Mouse (Mus musculus) lung, adult 2 months (tissue): Measurements from ENCODE around the gene Kri1. TPM values are rescaled to one million over a fixed set of nuclear protein-coding genes. Genes with fewer than 3 reads are reported as not detected.
"Not testable (repeated sequence)": the region's sequence is repeated elsewhere in the genome, so short reads cannot be mapped to it uniquely, and the experiment has no call there.

Experiments used
- DNase-seq: peaks from one replicate; pipeline ENCODE4 v3.0.0; 2022
- H3K4me1 ChIP-seq: fragments of 200-500 bp; 2 replicates; pipeline ENCODE4 v1.6.1; 2011; ENCODE audit warnings: low read length; ENCODE audit not compliant: control insufficient read depth, insufficient read depth
- H3K4me3 ChIP-seq: fragments of 200-500 bp; replicated peaks from 2 replicates; pipeline ENCODE3; 2011; ENCODE audit warnings: low read depth, mild to moderate bottlenecking, control low read depth, low read length; ENCODE audit errors: extremely low read depth
- CTCF ChIP-seq: fragments of 200-500 bp; IDR thresholded peaks from 2 replicates; pipeline ENCODE4 v1.5.1; 2011; ENCODE audit warnings: mild to moderate bottlenecking, low read length, control low read depth; ENCODE audit not compliant: insufficient read depth
- POLR2A ChIP-seq: fragments of 200-500 bp; IDR thresholded peaks from 2 replicates; pipeline ENCODE4 v1.6.1; 2011; ENCODE audit warnings: low read depth, mild to moderate bottlenecking, control low read depth, low read length, borderline replicate concordance; ENCODE audit errors: extremely low read depth
- WGBS: fragments of 180-500 bp; shearing (Covaris S2); methylation state at CpG from one replicate; pipeline ENCODE4 v1.1.7; 2018; 5-methylcytosine and 5-hydroxymethylcytosine counted together
- polyA plus RNA-seq: library from polyadenylated mRNA; depleted of rRNA; stranded (reverse); fragments of >200 nt; gene quantifications from 2 replicates; pipeline ENCODE4 v1.2.3, GENCODE M21; 2012; rRNA removed

Gene Kri1
- polyA plus RNA-seq, 1 experiment = 21.5 TPM

- WGBS = 23% methylated on average over 26 of the region's 26 CpGs
- DNase-seq = no peak
- TF ChIP-seq CTCF (no peak), POLR2A (no peak)
- H3K4me1 ChIP-seq = peaks cover 4% of the 10 kb centered on the region
- peak overlapping the region; percentile 43 for H3K4me3 ChIP-seq
Observed at GRCm38 (mm10) chr9:21224576-21225414, 63.0 kb downstream of the Kri1 start.

DNA sequence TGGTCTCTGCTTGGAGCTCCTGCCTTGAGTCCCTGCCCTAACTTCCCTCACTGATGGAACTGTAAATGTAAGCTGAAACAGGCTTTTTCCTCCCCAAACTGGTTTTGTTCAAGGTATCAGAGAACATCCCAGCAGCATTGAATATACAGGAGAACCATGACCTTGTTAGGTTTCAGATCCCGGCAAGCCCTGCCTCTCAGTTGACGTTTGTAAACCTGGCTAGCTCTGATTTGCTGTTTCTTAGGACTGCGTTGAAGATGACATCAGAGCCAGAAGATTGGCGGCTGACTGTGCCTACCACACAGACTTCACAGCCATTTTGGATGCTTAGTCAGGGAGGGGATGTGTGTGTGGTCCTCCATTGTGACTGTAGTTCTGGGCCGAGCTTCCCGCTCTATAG, 63.9 kb downstream of the Kri1 start:
- Histone ChIP-seq H3K4me3 (no peak overlapping the region), H3K4me1 (peaks cover 4% of the 10 kb centered on the region)
- 82% methylated on average over 6 of the region's 6 CpGs for WGBS
- no peak for DNase-seq
- no peak for TF ChIP-seq CTCF
- TF ChIP-seq POLR2A = no peak

- H3K4me3 ChIP-seq, DNase-seq, H3K4me1 ChIP-seq: not testable (repeated sequence)
- 90% methylated on average over 2 of the region's 2 CpGs for WGBS
Observed at GRCm38 (mm10) chr9:21223490-21223889, 64.3 kb downstream of the Kri1 start.

Other genes with a start within 250 kb of the Kri1 start
- not detected in 2 replicates for gene Zglp1, start 220.9 kb downstream of the Kri1 start, polyA plus RNA-seq
- gene Gm49373, start 214.9 kb downstream of the Kri1 start, polyA plus RNA-seq = 0.17 and 0.37 TPM in 2 replicates
- gene Fdx1l, start 214.4 kb downstream of the Kri1 start, polyA plus RNA-seq = 43.1 and 46.7 TPM in 2 replicates
- gene Gm38431, start 196.0 kb downstream of the Kri1 start, polyA plus RNA-seq = 3.0 and 9.7 TPM in 2 replicates
- gene Raver1, start 196.0 kb downstream of the Kri1 start, polyA plus RNA-seq = 61.9 and 63.4 TPM in 2 replicates
- gene Tyk2, start 156.7 kb downstream of the Kri1 start, polyA plus RNA-seq = 33.7 and 34.3 TPM in 2 replicates
- 49.3 and 65.5 TPM in 2 replicates for gene Cdc37, start 138.0 kb downstream of the Kri1 start, polyA plus RNA-seq
- 13.1 and 13.8 TPM in 2 replicates for gene Pde4a, start 122.3 kb downstream of the Kri1 start, polyA plus RNA-seq
- gene Keap1, start 48.6 kb downstream of the Kri1 start, polyA plus RNA-seq = 81.2 and 88.3 TPM in 2 replicates
- gene S1pr5, start 39.5 kb downstream of the Kri1 start, polyA plus RNA-seq = 9.7 and 11.3 TPM in 2 replicates
- 31.9 and 36.8 TPM in 2 replicates for gene Atg4d, start 22.7 kb downstream of the Kri1 start, polyA plus RNA-seq
- 33.5 and 34.7 TPM in 2 replicates for gene Cdkn2d, start 3.4 kb upstream of the Kri1 start, polyA plus RNA-seq
- 21.4 and 33.9 TPM in 2 replicates for gene Ap1m2, start 24.4 kb upstream of the Kri1 start, polyA plus RNA-seq
- 192 and 271 TPM in 2 replicates for gene Slc44a2, start 32.7 kb upstream of the Kri1 start, polyA plus RNA-seq
- 31.8 and 35.2 TPM in 2 replicates for gene Ilf3, start 79.9 kb upstream of the Kri1 start, polyA plus RNA-seq
- gene Qtrt1, start 123.9 kb upstream of the Kri1 start, polyA plus RNA-seq = 27.7 and 29.5 TPM in 2 replicates
- gene Dnm2, start 136.9 kb upstream of the Kri1 start, polyA plus RNA-seq = 174 and 207 TPM in 2 replicates
- 26.5 and 28.4 TPM in 2 replicates for gene Tmed1, start 222.3 kb upstream of the Kri1 start, polyA plus RNA-seq
- 7.8 and 11.3 TPM in 2 replicates for gene AB124611, start 238.2 kb upstream of the Kri1 start, polyA plus RNA-seq